ENCODE assay signal across 10 mouse cellular contexts in the genomic region with DNA sequence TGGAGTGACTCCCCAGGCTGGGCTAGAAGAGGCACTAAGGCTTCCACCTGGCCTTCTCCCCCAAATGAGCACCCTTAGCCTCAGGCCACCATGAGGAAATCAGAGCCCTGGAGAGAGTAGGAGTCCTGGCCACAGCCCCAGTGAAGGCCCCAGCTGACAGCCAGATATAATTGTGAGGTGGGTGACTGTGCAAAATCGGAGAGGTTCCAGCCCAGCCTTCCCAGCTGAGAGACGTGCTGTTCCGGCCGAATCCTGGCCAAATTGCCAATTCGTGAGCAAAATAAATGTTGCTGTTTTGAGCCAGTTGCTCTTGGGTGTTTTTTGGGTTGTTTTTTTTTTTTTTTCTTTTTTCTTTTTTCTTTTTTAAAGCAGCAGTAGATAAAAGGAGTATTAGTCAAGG.
DNase-seq lines count a peak whose midpoint lies in the region; TF ChIP-seq lines count a peak whose summit lies in the region.
"Had no signal": no experiment of that assay in that cellular context is flagged by ENCODE, and none has a peak within 500 bp of the region (broad histone marks: within the 10 kb centered on the region; RNA-seq: fewer than 3 reads in every experiment).

No protein-coding gene starts in this region.

- DNase-seq in cerebellum, postnatal 10 days, result peak; percentile 55 to 72
- no peak for DNase-seq in cerebellum, adult 11-12 months
- DNase-seq in lung, adult 18-20 months, result peak; percentile 7 to 18
- DNase-seq in lung, adult 2 months, result no peak
- peak; percentile 15 to 49 for DNase-seq in left cerebral cortex, adult 2 months (ENCODE audit: extremely low spot score in 1 of 2, low spot score in 2 of 2)
- peak; percentile 29 for DNase-seq in telencephalon, adult 2 months (ENCODE audit: low read depth, low spot score)
- DNase-seq in thymus, postnatal 0 days (ENCODE audit: low spot score), result no peak
- no peak for DNase-seq in retina, embryonic 14.5 days (ENCODE audit: low spot score)

- no peaks in the 10 kb centered on the region for H3K4me1 ChIP-seq in lung, adult 2 months (ENCODE audit: control insufficient read depth, insufficient read depth, low read length)
- H3K4me1 ChIP-seq: limb, embryonic 13.5 days; neural tube, embryonic 12.5 days had no signal

- no peak overlapping the region for H3K4me3 ChIP-seq in lung, adult 2 months (replicated peaks; ENCODE audit: extremely low read depth, low read depth, low read length)
- H3K4me3 ChIP-seq in left cerebral cortex, adult 2 months, result no peak overlapping the region
- H3K4me3 ChIP-seq: limb, embryonic 13.5 days; neural tube, embryonic 12.5 days had no signal

- peak overlapping the region; percentile 24; the same call in 1 of the 2 replicates for H3K27ac ChIP-seq in left cerebral cortex, adult 2 months
- H3K27ac ChIP-seq: limb, embryonic 13.5 days; neural tube, embryonic 12.5 days had no signal

- 74% methylated on average over 5 of the region's 5 CpGs for WGBS in lung, adult 2 months

- TF ChIP-seq CTCF in lung, adult 2 months (IDR thresholded peaks at IDR 0.05; ENCODE audit: insufficient read depth, low read length), result no peak
- no peak for TF ChIP-seq CTCF in left cerebral cortex, adult 2 months (IDR thresholded peaks at IDR 0.05)

- intact Hi-C loops in left cerebral cortex, adult 2 months (cut with DNase I), result loop anchor here (1.0 kb wide), 1 partner anchor 93 kb away; no protein-coding TSS in a partner anchor

- TF ChIP-seq POLR2A in lung, adult 2 months (IDR thresholded peaks at IDR 0.05; ENCODE audit: borderline replicate concordance, extremely low read depth, low read depth, low read length), result no peak

Comparison
In these comparisons a context has a peak if more than half of its experiments do, and no peak if none do; other contexts are left out.
1. DNase-seq: peak in cerebellum, postnatal 10 days (2 of 2), lung, adult 18-20 months (2 of 2), left cerebral cortex, adult 2 months (2 of 2) and telencephalon, adult 2 months (single experiment); none in cerebellum, adult 11-12 months (single experiment), lung, adult 2 months (single experiment), thymus, postnatal 0 days (single experiment) and retina, embryonic 14.5 days (single experiment).